Mouse (Mus musculus) large intestine, adult 2 months (tissue): ENCODE results near the gene Snx33. TPM values are rescaled to one million over a fixed set of nuclear protein-coding genes. Genes with fewer than 3 reads are reported as not detected.

Source experiments
- DNase-seq: peaks from one replicate; pipeline ENCODE4 v3.0.0-alpha.2; 2012; ENCODE audit warnings: low read depth, low spot score
- WGBS: fragments of 180-500 bp; shearing (Covaris S2); methylation state at CpG from one replicate; pipeline ENCODE4 v1.1.7; 2018; 5-methylcytosine and 5-hydroxymethylcytosine counted together
- polyA plus RNA-seq: library from polyadenylated mRNA; depleted of rRNA; stranded (reverse); fragments of >200 nt; gene quantifications from 2 replicates; pipeline ENCODE4 v1.2.3, GENCODE M21; 2012

The Snx33 gene
- polyA plus RNA-seq, 1 experiment, result 4.7 TPM

GRCm38 (mm10) chr9:56893313-56893712 is 34.9 kb downstream of the Snx33 start:
- no peak for DNase-seq
- 91% methylated on average over 8 of the region's 8 CpGs for WGBS

- WGBS, result 96% methylated on average over 10 of the region's 10 CpGs
- no peak for DNase-seq
Measured at GRCm38 (mm10) chr9:56892111-56892510, 36.1 kb downstream of the Snx33 start.

DNA sequence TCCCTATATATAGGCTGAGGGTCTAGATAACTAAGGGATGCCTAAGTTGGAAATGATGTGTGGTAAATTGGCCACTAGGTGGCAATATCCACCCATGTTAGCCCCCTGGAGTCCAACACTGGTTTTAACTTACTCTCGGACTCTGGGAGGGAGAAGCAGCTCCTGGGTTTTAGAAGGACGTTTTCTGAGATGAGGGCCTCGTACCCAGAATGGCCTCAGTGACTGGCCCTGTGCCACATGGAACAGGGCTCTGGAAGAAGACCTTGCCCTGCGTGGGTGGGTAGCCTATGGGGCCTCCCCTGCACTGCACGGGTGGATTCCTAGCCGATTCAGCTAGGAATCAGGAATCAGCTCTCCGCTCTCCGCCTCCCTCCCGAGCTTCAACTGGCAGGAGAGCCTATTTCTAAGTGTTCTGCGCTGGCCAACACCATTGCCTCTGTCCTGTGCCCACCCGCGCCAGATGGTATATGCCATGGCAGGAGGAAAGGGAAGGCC is 36.6 kb downstream of the Snx33 start:
- 38% methylated on average over 12 of the region's 12 CpGs for WGBS
- peak; percentile 61 for DNase-seq

DNA sequence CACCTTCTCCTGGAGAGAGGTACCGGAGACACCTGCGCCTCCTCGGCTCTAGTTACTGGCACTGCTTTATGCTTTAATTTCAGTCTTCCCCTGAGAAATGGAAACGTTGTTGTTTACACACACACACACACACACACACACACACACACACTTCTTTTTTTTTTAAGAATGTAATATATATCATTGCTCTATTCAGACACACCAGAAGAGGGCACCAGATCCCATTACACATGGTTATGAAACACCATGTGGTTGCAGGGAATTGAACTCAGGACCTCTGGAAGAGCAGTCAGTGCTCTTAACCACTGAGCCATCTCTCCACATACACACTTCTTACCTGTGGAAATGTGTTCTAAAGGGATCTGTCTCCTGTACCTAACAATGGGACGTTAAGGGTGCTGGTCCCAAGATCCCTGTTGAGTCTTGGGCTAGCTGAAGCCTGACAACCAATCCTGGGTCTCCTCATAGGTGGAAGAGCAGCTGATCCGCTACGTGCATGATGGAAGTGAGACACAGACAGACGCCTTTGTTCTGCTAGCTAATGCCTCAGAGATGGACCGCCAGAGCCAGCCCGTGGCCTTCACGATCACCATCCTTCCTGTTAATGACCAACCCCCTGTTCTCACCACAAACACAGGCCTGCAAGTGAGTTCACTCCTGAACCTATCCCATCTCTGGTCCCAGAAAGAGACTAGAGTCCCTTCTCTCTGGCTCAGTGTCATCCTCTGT is 37.5 kb downstream of the Snx33 start:
- DNase-seq, result no peak
- WGBS, result 62% methylated on average over 11 of the region's 11 CpGs

DNA sequence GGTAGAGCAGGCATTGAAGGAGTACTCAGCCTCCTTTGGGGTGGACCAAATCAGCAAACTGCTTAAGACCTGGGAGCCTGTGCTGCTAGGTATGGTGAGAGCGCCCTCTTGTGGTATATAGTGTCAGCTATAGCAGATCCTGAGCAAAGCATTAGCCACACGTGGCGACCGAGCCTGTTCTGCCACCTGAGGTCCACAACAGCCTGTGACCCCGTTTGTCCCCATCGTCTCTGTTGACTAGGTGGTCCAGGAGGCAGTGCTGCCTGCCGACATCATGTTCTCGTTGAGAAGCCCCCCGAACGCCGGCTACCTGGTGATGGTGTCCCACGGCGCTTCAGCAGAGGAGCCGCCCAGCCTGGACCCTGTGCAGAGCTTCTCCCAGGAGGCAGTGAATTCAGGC is 38.4 kb downstream of the Snx33 start:
- 12% methylated on average over 14 of the region's 14 CpGs for WGBS
- DNase-seq, result peak; percentile 50

GRCm38 (mm10) chr9:56887581-56887980 is 40.6 kb downstream of the Snx33 start:
- DNase-seq, result no peak
- 89% methylated on average over 16 of the region's 16 CpGs for WGBS

DNA sequence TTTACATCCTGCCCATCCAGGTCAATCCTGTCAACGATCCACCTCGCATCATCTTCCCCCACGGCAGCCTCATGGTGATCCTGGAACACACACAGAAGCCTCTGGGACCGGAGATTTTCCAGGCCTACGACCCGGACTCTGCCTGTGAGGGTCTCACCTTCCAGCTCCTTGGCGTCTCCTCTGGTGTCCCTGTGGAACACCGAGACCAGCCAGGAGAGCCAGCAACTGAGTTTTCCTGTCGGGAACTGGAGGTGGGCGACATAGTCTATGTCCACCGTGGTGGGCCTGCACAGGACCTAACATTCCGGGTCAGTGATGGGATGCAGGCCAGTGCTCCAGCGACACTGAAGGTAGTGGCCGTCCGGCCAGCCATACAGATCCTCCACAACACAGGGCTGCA is 41.6 kb downstream of the Snx33 start:
- 90% methylated on average over 15 of the region's 15 CpGs for WGBS
- DNase-seq, result no peak

DNA sequence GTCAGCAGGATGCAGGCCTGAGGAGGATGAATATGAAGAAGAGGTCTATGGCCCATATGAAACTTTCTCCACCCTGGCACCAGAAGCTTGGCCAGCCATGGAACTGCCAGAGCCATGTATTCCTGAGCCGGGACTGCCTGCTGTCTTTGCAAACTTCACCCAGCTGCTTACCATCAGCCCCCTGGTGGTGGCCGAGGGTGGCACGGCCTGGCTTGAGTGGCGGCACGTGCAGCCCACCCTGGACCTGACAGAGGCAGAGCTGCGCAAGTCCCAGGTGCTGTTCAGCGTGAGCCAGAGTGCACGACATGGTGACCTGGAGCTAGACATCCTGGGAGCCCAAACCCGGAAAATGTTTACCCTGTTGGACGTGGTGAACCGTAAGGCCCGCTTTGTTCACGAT is 42.1 kb downstream of the Snx33 start:
- WGBS, result 61% methylated on average over 13 of the region's 13 CpGs
- DNase-seq, result no peak

DNA sequence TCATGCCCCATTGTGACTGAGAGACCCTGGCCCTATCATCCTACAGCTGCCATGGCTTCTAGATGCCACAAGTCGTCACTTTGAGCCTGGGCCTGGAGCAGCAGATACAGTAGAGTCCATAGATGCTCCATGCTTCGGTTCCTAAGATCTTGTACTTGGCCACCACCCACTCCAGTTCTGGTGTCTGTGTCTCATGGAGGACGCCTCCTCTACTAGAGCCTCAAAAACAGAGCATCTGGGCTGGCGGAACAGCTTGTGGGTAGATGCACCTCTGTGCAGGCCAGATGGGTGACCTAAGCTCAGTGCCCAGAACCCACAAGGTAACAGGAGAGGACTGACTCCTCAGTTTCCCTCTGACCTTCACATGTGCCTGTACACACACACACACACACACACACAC is 43.8 kb downstream of the Snx33 start:
- no peak for DNase-seq
- WGBS, result 94% methylated on average over 4 of the region's 4 CpGs

GRCm38 (mm10) chr9:56883470-56883869 is 44.7 kb downstream of the Snx33 start:
- no peak for DNase-seq
- 47% methylated on average over 7 of the region's 7 CpGs for WGBS

DNA sequence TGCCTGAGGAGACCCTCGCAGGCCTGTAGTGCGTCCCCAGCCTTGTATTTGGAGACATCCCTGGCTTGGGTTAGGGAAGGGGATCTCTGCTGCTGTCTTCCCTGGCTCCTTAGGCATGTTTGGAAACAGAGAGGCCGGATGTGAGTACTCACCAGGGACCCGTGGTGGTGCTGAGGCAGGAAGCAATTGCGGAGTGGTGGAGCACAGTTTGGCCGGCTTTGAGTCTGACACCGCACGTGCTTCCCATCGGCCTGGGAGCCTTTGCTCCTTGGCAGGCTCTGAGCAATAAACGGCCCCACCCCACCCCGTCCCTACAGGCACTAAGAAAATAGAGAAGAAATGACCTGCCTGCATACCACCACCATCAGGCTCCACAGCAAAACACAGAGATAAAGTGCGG is 45.4 kb downstream of the Snx33 start:
- DNase-seq, result no peak
- whole genome bisulfite sequencing, result 31% methylated on average over 12 of the region's 12 CpGs

- no peak for DNase-seq
- 80% methylated on average over 4 of the region's 4 CpGs for WGBS
Measured at GRCm38 (mm10) chr9:56882283-56882682, 45.9 kb downstream of the Snx33 start.

DNA sequence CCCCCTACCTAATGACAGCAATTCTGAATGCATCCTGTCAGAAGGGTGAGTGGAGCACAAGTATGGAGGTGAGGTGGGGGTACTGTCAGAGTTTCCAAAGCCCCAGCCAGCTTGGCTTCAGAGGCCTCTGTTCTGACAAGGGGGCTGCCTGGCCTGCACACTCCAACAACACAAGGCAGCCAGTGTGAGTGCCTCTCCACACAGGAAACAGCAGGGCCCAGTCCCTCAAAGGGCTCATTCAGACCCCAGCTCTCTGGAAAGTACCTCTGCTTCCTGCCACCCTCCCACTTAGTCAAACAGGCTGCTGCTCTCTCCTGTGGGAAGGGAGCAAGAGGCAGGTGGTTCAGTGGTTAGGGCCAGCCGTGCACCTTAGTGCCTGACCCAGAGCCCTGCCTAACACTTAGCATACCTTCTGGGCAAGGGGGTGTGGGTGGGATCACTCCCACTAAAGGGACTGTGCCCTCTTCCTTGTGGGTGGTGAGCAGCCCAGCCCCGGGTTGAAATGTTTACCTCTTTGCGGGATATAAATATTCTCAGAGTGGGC is 46.6 kb downstream of the Snx33 start:
- 55% methylated on average over 3 of the region's 3 CpGs for WGBS
- no peak for DNase-seq

DNA sequence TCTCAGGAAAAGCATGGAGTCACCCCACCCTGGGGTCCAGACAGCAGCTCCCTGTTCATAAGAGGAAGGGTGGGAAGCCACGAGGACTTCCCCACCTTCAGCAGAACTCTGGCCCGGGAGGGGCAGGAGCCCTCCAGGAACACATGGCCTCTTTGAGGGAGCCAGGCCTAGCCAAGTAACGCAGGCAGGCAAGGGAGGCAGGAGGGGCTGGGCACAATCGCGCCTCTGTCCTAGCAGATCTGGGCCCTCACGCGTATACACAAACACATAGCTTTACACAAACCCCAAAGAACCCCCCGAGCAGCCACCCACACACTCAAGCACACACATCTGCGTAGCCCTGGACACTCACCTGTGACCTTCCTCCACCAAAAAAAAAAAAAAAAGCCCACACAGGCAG is 47.4 kb downstream of the Snx33 start:
- WGBS, result 66% methylated on average over 9 of the region's 9 CpGs
- no peak for DNase-seq

DNA sequence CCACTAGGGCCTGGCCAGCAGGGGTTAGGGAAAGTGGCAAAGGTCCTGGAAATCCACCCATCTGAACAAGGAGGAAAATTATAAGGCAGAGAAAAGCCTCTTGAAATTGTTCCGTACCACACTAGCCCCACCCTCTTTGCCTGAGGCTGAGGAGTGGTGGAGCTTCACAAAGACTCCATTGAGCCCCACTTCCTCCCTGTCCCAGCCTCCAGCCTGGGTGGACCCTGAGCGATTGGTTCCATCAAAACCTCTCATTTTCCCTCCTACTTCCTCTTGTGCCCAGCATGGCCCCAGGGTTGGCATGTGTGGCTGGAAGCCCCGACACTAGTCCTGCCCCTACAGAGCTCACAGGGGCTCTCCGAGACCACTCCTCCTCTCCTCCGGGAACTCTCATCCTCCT is 50.9 kb downstream of the Snx33 start:
- no peak for DNase-seq
- 62% methylated on average over 5 of the region's 5 CpGs for WGBS

GRCm38 (mm10) chr9:56876784-56877183 is 51.4 kb downstream of the Snx33 start:
- no peak for DNase-seq
- WGBS, result 33% methylated on average over 9 of the region's 9 CpGs

GRCm38 (mm10) chr9:56873097-56873496 is 55.1 kb downstream of the Snx33 start:
- DNase-seq, result no peak

GRCm38 (mm10) chr9:56872105-56872903 is 55.9 kb downstream of the Snx33 start:
- DNase-seq, result no peak
- 71% methylated on average over 5 of the region's 5 CpGs for WGBS

More at GRCm38 (mm10) chr9:56873097-56873496, 55.1 kb downstream of the Snx33 start:
- 55% methylated on average over 1 of the region's 1 CpGs for WGBS

GRCm38 (mm10) chr9:56871191-56871590 is 57.0 kb downstream of the Snx33 start:
- no peak for DNase-seq
- WGBS, result 36% methylated on average over 5 of the region's 5 CpGs

DNA sequence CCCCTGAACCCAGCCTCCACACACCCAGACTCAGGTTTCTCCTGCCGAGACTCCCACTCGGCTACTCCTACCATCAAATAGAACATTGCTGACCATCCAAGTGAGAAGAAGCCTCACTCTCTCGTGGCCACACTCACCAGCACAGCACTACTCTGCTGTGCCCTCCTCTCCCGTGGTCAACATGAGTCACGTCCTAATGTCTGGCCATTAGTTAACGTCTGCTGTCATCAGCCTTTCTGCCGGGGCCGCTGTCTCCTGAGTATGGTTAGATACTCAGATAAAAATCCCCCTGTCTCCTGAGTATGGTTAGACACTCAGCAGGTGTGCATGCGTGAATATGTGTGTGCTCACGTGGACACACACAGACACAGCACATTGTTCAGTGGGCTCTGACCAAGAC is 57.4 kb downstream of the Snx33 start:
- no peak for DNase-seq
- WGBS, result 60% methylated on average over 10 of the region's 10 CpGs

DNA sequence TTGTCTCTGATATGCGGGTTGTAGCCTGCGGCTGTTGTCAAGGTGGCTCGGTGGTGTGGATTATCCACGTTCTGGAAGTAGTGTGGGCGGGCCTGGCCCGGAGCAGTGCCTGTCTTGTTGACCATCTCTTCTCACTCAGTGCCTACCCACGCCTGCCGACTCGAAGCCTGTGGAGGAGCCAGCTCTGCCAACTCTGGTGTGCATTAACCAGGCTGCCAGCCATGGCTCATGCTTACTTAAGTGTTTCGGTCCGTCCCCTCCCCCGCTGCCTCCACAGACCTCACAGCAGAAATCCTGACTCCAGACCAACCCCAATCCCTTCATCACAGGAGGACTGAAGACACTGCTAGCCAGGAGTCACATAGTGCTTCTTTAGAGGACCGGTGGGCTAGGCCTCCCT is 58.6 kb downstream of the Snx33 start:
- no peak for DNase-seq
- WGBS, result 64% methylated on average over 13 of the region's 13 CpGs
